Mouse (Mus musculus) cerebellum, adult 2 months (tissue): ENCODE data around the gene Prn.

Experiments
- CTCF ChIP-seq: fragments of 200-500 bp; IDR thresholded peaks from 2 replicates; pipeline ENCODE4 v1.5.1; 2011; ENCODE audit warnings: low read depth, mild to moderate bottlenecking, control low read depth, low read length, moderate library complexity, borderline replicate concordance; ENCODE audit not compliant: insufficient read depth
- POLR2A ChIP-seq: fragments of 200-500 bp; IDR thresholded peaks from 2 replicates; pipeline ENCODE4 v1.6.1; 2011; ENCODE audit warnings: low read length, control low read depth, borderline replicate concordance; ENCODE audit not compliant: insufficient read depth

GRCm38 (mm10) chr2:131997356-131997755 is 87.6 kb downstream of the Prn start:
- TF ChIP-seq POLR2A (no peak), CTCF (no peak)
